Mouse (Mus musculus) regulatory T cell (primary cell): Measurements from ENCODE around the gene Ccdc162.

ENCODE experiments used
- in situ Hi-C: fragments of 300-600 bp; cut with MboI, MseI; formaldehyde crosslinking; loops from one replicate; pipeline ENCODE4 v1.15.1; 2025; ENCODE audit warnings: high pct_unique_total_duplicates

Ccdc162 gene

DNA sequence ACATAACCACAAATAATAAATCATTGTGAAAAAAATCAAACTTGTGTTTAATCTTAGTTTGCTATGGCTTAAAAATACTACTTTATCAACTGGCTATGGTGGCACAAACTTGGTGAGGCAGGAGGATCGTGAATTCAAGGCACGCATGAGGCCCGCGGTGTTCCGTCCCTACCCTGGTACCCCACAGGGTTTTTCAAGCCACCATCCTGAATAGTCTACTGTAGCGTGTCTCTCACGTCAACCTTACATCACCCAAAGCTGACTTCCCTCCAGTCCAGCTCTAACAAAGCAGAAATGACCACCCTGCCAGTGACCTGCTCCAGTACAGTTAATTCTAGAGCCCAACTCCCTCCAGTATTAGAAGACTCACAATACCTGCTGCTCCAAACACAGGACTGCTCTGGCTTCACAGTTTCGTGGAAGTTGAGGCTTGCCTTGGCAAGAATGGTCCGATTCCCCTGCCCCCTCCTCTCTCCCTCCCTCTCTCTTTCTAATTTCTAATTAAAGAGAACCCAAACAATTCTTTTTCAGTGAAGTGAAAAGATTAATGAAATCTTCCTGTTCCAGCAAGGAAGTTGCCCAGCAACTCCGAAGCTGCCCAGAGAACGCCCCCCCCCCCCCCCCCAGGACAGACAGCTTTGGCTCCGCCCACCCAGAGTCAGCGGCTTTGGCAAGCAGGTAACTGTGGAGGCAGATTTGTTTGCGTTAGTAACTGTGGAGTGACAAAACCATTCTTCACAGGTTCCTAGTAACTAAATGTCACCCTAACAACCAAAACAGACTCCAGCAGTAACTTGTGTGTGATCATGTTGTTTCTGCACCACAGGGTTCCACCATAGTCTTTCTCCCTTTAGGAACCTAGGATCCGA lies at the start of gene Ccdc162:
Gene Ccdc162, minus strand, starts transcription at position 606 of the 869 bp plus-strand sequence.
- in situ Hi-C loops, result no loop called here

GRCm38 (mm10) chr10:41765586-41765985 lies 49.2 kb upstream of the Ccdc162 start:
- in situ Hi-C loops, result no loop called here

DNA sequence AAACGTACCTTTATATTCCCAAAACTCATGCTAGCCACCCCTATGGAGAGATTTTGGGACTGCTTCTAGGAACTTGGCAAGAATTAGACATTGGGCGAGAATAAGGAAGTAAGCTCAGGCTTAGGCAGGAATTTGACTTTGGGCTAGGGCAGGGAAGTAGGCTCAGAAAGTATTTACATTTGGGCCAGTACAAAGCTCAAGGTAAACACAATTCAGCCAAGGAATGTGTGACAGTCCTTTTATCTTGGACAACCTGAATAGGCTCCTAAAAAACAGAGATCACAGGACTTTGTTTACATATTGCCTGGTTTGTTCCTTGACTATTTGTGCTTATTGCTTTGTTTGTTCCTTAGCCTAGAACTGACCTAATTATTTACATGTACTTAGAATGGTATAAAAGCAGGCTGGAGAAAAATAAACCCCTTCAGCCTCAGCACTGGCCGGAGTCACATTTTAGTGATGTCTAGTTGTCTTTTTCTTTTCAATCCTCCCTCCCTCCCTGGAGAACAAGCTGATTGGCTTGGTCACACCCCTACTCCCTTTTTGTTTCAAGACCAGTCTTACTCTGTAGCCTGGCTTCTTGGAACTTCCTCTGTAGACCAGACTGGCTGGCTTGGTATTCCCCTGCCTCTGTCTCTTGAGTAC lies 47.4 kb upstream of the Ccdc162 start:
- in situ Hi-C loops, result no loop called here

GRCm38 (mm10) chr10:41760866-41761265 lies 44.4 kb upstream of the Ccdc162 start:
- in situ Hi-C loops, result no loop called here

- in situ Hi-C loops, result no loop called here
Measured at GRCm38 (mm10) chr10:41758041-41758440, 41.6 kb upstream of the Ccdc162 start.

- in situ Hi-C loops, result no loop called here
Measured at GRCm38 (mm10) chr10:41757226-41757625, 40.8 kb upstream of the Ccdc162 start.

- in situ Hi-C loops, result no loop called here
Measured at GRCm38 (mm10) chr10:41751867-41752480, 35.5 kb upstream of the Ccdc162 start.

- in situ Hi-C loops, result no loop called here
Measured at GRCm38 (mm10) chr10:41749306-41749705, 32.9 kb upstream of the Ccdc162 start.

DNA sequence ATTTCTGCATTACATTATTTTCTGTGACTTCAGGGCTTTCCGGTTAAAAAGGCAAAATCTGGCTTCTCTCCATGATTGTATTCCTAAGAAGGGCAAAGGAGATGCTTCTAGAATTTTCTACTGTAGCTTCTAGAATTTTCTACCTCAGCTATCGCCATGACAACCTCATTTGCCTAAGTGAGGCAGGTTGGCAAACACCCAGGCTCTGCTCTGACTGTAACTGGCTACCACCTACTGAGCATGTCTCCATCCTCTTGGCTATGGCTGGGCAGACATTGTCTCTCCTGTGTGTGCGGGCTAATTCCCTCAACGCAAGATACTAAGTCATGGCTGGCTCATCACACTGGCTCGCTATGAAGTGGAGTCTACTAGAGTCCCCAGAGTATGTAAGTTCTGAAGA lies 30.1 kb upstream of the Ccdc162 start:
- in situ Hi-C loops, result no loop called here

DNA sequence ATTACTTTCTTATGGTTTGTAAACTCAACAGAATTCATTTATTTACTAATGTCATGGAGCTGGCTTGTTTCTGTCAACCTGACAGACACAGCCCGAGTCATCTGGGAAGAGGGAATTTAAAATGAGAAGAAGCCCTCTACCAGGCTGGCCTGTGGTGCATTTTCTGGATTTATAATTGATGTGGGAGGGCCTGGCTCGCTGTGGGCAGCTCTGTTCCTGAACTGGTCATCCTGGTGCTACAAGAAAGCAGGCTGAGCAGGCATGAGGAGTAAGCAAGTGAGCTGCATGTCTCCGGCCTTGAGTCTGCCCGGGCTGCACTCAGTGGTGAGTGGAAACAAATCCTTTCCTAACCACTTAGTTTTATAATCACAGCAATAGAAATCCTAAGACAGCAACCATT lies 27.6 kb upstream of the Ccdc162 start:
- in situ Hi-C loops, result no loop called here

GRCm38 (mm10) chr10:41740221-41740620 lies 23.8 kb upstream of the Ccdc162 start:
- in situ Hi-C loops, result no loop called here

GRCm38 (mm10) chr10:41737245-41737644 lies 20.8 kb upstream of the Ccdc162 start:
- in situ Hi-C loops, result no loop called here

- in situ Hi-C loops, result no loop called here
Measured at GRCm38 (mm10) chr10:41735398-41735797, 19.0 kb upstream of the Ccdc162 start.

DNA sequence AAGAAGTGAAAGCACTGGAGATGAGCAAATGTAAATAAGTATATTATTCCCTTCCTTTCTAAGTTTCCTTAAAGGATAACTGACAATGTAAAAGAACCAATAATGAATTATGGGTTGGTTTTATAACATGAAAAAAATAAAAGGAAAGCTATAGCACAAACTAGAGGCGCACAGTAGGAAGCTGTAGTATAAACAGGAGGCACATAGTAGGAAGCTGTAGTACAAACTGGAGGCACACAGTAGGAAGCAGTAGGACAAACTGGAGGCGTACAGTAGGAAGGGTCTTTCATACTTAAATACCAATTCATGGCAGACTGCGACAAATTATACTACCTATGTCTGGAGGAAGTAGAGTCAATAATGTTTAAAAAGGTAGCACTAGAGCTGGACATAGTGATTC lies 16.8 kb upstream of the Ccdc162 start:
- in situ Hi-C loops, result no loop called here

GRCm38 (mm10) chr10:41731932-41732331 lies 15.5 kb upstream of the Ccdc162 start:
- in situ Hi-C loops, result no loop called here

DNA sequence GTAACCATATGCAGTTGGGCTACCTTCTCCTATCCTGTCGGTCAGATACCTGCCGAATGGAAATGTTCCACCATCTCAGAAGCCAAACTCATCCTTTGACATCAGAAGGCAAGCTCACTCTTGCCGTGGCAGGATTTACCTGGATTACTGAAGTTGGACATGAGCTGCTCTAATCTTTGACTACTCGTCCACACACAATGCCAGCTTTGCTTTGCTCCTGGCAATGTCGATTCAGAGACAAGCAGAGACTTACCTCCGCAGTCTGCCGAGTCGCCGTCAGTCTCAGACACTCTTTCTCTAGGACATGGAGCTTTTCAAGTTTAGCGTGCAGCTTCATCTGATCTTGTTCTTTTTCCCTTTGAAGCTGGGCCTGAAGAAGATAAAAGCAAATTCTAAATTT lies 14.3 kb upstream of the Ccdc162 start:
- in situ Hi-C loops, result no loop called here

DNA sequence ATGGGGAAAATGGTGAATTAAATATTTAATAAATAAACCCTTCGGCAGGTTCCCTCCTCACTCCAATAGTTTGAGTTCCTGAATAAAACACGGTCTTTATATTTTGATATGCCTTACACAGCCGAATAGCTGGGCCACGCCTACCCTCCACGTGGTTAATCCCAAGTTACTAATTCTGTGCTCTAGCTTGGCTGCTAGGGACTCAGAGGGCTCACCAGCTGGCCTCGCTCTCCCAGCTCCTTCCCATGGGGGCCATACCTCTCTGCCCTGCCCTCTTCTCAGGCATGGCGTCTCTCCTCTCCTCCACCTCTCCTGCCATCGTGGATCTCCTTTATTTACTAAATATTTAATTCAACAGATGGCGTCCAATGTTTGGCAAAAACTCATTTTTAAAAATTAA lies 9.8 kb upstream of the Ccdc162 start:
- in situ Hi-C loops, result no loop called here

GRCm38 (mm10) chr10:41719587-41719986 lies 3.2 kb upstream of the Ccdc162 start:
- in situ Hi-C loops, result no loop called here

- in situ Hi-C loops, result no loop called here
Measured at GRCm38 (mm10) chr10:41715557-41715956, 877 bp downstream of the Ccdc162 start.

- in situ Hi-C loops, result no loop called here
Measured at GRCm38 (mm10) chr10:41711467-41711866, 5.0 kb downstream of the Ccdc162 start.

DNA sequence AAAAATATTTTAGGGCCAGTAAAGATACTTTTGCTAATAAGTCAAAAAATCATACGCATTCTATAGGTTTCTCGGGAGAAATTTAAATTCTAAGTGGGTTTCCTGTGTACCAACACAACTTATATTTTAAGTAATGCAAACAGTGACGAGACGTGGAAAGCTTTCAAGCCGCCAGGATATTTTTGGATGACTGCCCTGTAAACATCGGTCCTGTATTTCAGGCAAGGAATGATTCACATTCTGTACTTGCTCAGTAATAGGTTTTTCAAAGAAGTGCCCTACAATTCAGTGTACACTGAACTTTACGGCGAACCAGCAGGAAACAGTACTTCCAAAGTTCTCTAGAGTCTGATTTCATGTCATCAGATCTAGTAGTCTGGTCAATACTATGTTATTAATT lies 5.7 kb downstream of the Ccdc162 start:
- in situ Hi-C loops, result no loop called here

DNA sequence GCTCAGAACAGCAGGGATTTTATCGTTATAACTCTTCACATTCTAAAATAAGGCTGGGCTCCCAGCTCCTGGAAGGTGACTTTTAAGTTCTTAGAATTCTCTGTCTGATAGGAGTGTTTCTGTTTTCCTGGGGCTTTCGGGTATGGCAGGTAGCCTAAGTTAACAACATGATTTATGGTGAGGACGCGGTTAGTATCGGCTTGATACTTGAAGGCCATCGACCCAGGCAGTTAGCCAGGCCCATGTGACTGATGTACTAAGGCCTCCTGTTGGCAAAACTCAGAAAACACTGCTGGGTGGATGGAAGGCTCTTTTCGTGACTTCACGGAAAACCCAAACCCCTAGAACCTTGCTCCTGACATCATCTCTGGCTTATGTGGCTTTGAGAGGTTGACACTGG lies 7.1 kb downstream of the Ccdc162 start:
- in situ Hi-C loops, result no loop called here

DNA sequence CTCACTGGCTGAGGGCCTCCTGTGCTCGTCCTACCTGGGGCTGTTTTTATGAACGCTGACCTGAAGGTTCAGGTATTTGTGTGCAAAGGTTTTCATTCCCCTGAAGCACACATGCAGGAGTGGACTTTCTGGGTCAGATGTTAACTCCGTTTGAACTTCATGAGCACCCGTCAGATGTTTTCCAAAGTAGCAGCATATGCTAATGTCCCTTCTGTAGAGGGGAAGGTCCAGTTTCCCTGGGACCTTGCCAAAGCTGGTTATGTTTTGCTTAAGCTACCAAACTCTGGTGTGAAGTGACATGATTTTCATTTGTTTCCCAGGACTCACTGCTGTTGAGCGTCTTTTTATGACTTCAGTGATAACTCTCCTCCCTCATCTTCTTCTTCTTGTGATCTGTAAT lies 16.8 kb downstream of the Ccdc162 start:
- in situ Hi-C loops, result no loop called here
